Mouse (Mus musculus): ENCODE results near the gene Olfr742.

Olfr742 gene

DNA sequence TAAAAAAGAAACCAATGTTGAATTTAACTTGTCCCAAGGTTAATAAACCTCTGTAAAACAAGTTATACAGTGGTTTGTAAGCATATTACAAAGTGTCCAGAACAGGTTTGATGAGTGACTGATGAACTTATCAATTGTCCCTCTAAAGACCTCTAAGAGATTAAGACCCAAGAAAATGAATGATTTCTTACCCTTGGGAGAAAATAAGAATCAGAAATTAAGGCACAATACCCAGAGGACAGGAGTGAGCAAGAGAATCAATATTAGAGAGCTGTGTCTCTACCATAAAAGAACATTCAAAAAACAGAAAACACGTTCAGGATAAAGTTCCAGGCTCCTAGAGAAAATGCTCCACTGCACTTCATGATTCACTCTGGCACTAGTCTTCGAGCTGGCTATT lies at the start of gene Olfr742:
Gene Olfr742 (plus strand): TSS at position 301 of the 400 bp plus-strand sequence.
- no peak for DNase-seq

DNA sequence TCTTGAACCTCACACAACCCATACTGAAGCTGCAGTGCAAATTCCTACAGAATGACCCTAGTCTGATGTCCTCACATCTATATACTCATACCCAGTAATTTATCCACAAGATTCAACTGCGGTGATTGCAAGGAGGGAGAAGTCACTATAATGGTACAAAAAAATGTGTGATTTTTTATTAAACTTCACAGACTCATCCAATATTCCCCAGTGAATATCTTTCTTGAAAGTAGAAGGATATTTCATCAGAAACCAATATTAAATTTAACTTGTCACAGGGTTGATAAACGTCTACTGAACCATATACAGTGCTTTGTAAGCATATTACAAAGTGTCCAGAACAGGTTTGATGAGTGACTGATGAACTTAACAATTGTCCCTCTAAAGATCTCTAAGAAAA lies 31.0 kb upstream of the Olfr742 start, which contains the start of gene Olfr741:
Gene Olfr741 (plus strand): TSS at position 301 of the 400 bp plus-strand sequence.
- DNase-seq = no peak

DNA sequence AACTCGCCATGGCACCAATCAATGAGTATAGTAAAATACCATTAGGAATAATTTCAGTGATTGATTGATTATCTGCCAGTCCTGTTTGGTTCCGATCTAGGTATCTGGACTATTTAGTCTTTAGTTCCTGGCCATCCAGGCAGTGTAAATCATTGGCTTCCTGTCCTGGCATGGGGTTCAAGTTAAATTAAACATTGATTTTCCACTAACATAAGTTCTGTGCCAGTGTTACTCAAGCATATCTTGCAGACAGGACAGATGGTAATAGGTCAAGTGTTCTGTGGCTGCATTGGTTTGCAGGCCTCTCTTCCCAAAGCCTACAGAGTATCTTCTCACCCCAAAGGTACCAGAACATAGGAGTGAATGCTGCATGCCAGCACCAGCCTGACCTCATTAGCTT lies 25.0 kb upstream of the Olfr742 start:
- no peak for DNase-seq

DNA sequence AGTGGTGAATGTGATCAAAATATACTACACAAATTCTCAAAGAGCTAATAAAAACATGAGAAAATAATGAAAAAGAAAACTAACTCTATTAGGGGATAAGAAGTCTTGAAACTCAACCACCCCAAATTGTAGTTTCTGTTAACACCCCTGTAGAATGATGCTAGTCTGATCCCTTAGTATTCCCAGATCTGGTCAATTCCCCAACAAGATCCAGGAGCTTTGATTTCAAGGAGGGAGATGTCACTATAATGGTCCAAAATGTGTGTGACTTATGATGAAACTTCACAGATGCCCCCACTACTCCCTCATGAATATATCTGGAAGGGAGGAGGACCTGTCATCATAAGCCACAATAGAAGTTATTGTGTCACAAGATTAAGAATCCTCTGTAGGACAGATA lies 18.1 kb downstream of the Olfr742 start, which contains the start of gene Olfr743:
Gene Olfr743 (plus strand): TSS at position 301 of the 400 bp plus-strand sequence.
- DNase-seq = no peak

DNA sequence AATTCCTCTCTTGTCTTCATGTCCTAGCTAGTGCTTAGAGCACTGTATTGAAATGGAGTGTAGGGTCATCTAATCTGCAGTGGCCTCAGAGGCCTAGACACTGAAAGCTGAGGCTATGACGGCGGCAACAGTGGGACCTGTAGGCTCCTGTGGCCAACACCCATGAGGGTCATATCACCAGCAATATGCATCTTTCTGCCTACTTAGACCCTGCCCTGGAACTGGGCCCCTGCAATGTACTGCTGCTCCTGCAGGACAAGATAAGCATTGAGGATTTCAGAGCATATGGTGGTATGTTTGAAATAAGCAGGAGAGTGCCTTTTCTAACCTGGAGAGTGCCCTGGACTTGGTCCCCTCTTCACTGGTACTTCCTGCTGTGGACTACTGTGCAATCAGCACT lies 49.3 kb downstream of the Olfr742 start:
- no peak for DNase-seq
